Mouse (Mus musculus): ENCODE measurements around the gene Agap3.

Agap3 gene

GRCm38 (mm10) chr5:24474723-24475261, 22.8 kb downstream of the Agap3 start:
- DNase-seq (ENCODE audit: low spot score), result peak; percentile 31

GRCm38 (mm10) chr5:24475476-24476241, 23.7 kb downstream of the Agap3 start:
- DNase-seq (ENCODE audit: low spot score), result peak; percentile 59

- DNase-seq (ENCODE audit: low spot score), result no peak
Observed at GRCm38 (mm10) chr5:24477909-24478308, 25.9 kb downstream of the Agap3 start.

GRCm38 (mm10) chr5:24481647-24482046, 29.7 kb downstream of the Agap3 start:
- peak; percentile 66 for DNase-seq (ENCODE audit: low spot score)

DNA sequence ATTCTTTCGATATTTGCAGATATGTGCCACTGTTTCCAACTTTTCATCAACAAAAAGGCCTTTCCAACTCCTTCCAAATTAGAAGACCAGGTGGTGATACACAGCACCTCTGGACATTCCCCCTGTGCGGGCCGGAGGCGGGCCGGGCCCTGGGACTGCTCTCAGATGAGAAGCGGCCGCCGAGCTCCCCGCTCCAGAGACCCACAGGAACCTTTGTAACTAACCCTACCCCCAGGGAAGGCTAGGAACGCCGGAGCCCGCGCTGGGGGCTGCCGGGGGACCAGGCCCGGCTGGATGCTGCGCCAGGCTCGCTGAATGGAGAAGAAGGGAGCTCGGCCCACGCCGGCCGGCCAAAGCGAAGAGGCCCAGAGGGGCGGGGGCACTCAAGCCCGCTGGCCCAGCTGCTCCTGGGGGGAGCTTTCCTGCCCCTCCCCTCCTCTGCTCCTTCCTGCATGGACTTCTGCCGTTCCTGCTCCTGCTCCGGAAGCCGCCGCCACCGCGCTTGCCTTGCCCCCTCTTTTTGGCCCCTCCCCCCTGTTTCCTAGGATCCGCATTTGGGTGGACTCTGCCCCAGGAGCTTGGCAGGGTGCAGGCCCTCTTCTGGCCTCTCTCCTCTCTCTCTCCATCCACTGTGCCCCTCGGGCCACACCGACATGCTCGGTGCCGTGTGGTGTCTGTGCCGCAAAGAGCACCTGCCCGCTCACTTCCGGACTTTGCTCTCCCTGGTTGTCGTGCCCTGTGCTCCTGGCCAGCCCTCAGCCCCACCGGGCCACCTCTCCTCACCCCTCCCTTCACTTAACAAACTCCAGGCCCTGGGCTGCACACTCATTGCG, 30.5 kb downstream of the Agap3 start:
- no peak for DNase-seq (ENCODE audit: low spot score)

GRCm38 (mm10) chr5:24483326-24483725, 31.3 kb downstream of the Agap3 start:
- DNase-seq (ENCODE audit: low spot score), result peak; percentile 49

DNA sequence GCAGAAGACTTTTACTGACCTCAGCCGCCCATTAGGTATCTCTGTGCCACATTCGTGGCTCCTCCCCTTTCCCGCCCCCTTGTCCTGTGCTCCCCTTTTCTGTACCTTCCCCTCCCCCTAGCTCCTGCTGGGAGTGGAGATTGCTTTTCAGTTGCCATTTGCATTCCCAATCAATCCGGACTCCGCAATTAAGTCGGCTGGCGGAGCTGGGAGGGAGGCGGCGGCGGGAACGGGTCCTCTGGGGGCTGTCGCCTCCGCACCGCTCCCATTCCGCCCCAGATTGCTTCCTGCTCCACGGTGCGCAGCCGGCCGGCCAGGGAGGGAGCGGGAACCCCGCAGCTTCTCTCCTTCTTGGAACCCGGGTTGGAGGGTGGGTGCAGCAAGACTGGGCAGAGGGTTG, 33.0 kb downstream of the Agap3 start:
- no peak for DNase-seq (ENCODE audit: low spot score)

- peak; percentile 91 for DNase-seq (ENCODE audit: low spot score)
Observed at GRCm38 (mm10) chr5:24486097-24486496, 34.1 kb downstream of the Agap3 start.

- DNase-seq (ENCODE audit: low spot score), result no peak
Observed at GRCm38 (mm10) chr5:24486738-24487137, 34.8 kb downstream of the Agap3 start.

DNA sequence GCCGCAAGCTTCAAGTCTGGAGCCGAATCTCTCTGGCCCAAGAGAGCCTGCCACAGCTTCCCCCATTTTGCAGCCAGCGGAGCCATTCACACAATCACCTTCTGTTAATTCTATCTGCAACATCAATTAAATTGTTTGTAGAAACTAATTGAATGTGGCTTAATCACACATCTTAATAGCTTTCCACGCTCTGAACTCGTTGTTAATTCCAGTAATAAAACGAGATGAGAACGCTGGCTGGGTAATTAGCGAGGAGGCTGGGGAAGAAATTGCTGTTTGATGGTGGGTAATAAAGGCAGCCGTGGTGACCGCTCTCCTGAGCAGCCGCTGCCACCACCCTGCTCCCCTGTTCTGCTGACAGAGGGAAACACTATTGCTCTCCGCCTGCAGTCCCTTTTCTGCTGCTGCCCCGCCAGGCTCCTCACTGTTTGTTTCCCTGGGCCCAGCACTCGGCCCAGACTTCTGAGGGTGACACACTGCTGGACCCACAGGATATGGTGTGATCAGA, 38.5 kb downstream of the Agap3 start:
- DNase-seq (ENCODE audit: low spot score), result no peak

DNA sequence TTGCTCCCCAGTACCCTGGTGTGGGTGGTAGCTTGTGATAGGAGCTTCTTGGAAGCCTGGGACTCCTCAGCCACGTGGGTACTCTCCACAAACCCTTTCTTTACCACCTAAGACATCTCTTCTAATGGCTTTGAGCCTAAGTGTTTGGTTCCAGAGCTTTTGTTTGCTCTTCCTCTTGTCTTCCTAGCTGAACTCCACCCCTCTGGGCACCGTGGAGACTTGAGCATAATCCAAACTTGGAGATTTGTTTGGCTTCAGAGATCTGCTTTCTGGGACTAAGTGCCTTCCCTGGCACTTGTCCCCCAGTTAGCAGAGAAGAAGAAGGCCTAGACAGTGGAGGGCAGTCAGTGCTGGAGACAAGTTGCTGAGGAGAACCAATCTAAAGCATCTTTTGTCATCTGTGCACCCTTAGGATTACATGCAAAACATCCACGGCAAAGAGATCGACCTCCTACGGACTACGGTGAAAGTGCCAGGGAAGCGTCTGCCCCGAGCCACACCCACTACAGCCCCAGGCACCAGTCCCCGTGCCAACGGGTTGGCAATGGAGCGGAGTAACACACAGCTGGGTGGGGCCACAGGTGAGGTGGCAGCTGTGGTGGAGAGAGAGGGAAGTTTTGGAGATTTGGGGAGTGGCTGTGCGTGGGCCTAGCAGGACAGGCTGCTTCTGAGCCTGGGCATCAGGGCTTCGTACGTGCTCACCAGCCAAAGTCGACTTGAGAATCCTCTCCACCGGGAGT, 40.7 kb downstream of the Agap3 start:
- DNase-seq (ENCODE audit: low spot score), result no peak

- DNase-seq (ENCODE audit: low spot score), result no peak
Observed at GRCm38 (mm10) chr5:24495019-24495418, 43.0 kb downstream of the Agap3 start.

DNA sequence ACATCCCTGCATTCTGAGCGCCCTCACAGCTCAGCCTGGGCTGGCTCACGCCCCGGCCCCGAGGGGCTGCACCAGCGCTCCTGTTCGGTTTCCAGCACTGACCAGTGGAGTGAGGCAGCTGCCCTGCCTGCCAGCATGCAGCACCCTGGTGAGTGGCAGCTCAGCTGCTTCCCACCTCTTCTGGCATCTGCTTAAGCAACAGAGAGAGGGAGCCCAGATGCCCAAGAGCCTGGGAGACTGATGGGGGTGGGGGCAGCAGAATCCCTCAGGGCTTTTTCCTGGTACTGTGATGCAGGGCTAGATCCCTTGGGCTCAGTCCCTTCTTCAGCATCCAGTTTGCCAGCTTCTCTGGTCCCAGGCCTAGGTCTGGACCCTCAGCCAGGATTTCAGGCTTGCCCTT, 44.8 kb downstream of the Agap3 start:
- DNase-seq (ENCODE audit: low spot score), result no peak

DNA sequence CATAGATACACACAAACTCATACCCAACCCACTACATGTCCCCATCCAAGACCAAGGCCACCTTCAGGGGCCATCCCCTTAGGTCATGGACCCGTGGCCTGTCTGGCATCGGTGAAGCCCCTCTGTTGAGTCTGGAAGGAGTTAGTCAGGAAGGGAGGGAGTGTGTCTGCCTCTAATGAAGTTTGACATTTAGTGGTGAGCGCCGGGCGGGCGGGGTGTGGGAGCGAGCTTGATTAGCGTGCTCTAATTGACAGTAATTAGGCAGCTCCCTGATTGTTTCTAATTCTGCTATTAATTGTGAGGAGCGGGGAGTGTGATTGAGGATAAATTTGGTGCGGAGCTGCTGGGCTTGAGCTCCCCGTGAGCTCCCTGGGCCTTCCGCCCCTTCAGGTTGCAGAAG, 45.5 kb downstream of the Agap3 start:
- DNase-seq (ENCODE audit: low spot score), result no peak

- DNase-seq (ENCODE audit: low spot score), result no peak
Observed at GRCm38 (mm10) chr5:24499113-24499512, 47.1 kb downstream of the Agap3 start.

DNA sequence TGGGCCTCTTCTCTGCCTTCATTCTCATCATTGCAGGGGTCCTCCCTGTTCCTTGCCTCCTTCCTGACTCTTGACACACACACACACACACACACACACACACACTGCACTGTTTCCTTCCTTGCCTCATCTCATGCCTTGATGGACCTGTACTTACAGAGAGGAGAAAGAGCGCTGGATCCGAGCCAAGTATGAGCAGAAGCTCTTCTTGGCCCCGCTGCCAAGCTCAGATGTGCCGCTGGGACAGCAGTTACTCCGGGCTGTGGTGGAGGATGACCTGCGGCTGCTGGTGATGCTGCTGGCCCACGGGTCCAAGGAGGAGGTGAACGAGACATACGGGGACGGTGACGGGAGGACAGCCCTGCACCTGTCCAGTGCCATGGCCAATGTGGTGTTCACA, 48.9 kb downstream of the Agap3 start:
- no peak for DNase-seq (ENCODE audit: low spot score)

DNA sequence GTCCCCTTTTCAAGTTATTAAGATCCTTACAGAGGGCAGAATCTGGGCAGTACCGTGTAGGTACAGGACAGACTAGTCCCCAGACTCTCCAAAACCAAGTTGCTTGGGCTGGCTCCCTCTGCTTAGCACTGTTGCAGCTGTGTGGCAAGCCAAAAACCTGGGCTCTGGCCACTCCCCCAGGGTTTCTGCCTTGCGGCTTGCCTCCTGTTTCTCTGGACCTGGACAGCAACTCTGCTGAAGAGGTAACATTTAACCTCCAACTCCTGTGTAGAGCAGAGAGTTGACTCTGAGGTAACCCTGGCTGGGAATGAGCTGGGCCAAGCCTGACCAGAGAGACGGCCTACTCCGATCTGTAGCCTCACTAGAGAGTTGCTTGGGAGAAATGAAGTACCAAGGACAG, 50.8 kb downstream of the Agap3 start:
- no peak for DNase-seq (ENCODE audit: low spot score)

DNA sequence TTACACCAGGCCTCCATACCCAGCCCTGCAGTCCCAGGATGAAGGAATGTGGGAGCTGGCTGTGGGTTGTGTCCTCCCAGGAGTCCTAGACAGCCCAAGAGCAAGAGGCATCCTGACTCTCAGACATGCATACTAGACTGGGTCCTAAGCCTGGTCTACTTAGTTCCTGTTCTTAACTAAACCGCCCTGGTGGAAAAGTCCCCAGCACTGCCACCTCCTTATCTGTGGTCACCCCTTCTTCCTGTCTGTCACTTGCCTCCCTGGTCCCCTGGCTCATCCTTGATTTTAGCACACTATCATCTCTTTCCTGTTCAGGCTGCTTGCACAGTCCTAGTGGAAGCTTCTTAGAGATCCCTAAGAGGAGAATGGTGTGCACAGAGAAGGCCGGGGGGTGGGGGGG, 53.5 kb downstream of the Agap3 start:
- no peak for DNase-seq (ENCODE audit: low spot score)

GRCm38 (mm10) chr5:24508406-24508805, 56.4 kb downstream of the Agap3 start:
- no peak for DNase-seq (ENCODE audit: low spot score)

DNA sequence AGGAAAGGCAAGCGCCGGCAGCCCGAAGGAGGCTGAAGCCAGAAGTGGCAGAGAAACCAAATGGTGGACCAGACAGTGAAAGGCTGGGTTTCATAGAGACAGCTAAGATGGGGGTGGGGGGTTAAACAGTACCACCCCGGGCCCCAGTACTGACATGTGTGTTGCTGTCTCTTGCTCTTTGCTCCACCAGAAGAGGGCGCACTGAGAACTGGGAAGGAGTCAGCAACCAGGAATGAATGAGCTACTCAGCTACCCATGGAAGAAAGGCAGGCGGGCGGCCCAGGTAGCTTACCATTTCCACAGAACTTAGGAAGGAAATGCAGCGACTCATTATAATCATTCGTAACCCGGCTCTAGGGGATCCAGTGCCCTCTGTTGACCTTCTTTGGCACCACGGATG, 58.7 kb downstream of the Agap3 start:
- DNase-seq (ENCODE audit: low spot score), result peak; percentile 56

- peak; percentile 33 for DNase-seq (ENCODE audit: low spot score)
Observed at GRCm38 (mm10) chr5:24512271-24512670, 60.3 kb downstream of the Agap3 start.

- DNase-seq (ENCODE audit: low spot score), result no peak
Observed at GRCm38 (mm10) chr5:24521366-24521765, 69.4 kb downstream of the Agap3 start.

Measured in urinary bladder, postnatal 25 days (tissue).